Mouse (Mus musculus) testis, postnatal 14 days (tissue): ENCODE results near the gene 9330182L06Rik.

Experiments used
- DNase-seq: peaks from one replicate; pipeline ENCODE4 v3.0.0; 2021; ENCODE audit warnings: low spot score

Gene 9330182L06Rik

GRCm38 (mm10) chr5:9361982-9362661, 96.2 kb downstream of the 9330182L06Rik start:
- DNase-seq = no peak

- no peak for DNase-seq
Observed at GRCm38 (mm10) chr5:9364937-9365336, 99.0 kb downstream of the 9330182L06Rik start.

DNA sequence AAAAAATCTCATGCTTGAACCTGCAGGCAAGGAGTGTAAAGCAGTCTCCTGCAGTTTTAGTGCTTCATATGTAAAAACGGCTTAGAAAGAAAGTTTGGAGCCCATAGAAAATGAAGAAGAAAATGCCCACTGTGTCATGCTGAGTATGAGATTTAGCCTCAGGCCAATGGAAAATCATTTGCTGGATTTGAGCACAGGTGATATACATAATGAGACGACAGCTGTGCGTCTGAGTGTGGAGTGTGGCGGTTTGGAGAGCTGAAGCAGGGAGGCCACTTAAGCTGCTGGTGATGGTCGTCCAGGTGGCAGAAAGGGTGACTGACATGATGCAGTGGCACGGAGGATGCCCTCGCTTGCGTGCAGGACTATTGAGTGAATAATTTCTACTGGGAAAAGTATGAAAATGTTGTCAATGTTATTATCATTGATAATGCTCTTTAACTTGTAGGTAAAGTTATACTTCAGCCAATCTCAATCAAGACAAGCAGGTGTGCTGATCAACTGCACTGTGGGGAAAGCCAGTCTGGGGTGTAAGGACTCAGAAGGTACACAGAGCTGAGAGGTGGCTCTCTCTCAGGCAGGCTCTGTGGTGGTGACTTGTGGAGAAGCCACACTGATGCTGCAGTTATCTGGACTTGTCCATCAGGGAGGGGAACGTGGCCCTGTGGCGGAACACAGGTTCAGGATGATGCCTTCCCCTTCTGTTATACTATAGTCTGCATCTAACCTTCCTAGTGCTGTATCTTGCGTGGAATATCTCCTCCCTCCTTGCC, 102.2 kb downstream of the 9330182L06Rik start:
- DNase-seq = no peak

- DNase-seq = no peak
Observed at GRCm38 (mm10) chr5:9371127-9371526, 105.2 kb downstream of the 9330182L06Rik start.

GRCm38 (mm10) chr5:9373341-9373740, 107.4 kb downstream of the 9330182L06Rik start:
- no peak for DNase-seq

DNA sequence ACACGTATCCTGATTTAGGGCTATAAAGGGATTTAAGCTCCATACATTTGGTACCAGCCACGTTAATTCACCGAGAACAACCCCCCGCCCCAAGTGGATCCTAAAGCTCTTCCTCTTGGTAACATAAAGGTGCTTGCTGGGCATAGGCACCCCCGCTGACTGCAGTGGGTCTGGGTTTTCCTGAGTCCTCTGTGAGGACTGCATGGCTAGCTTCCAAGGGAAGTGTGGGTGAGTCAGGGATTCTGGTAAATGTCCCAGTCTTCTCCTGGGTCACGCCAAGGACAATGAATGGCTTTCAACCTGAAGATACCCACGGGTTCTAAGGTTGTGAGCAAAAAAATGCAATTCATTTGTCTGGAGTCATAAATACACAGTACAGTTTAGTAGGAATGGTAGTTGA, 124.0 kb downstream of the 9330182L06Rik start:
- no peak for DNase-seq

DNA sequence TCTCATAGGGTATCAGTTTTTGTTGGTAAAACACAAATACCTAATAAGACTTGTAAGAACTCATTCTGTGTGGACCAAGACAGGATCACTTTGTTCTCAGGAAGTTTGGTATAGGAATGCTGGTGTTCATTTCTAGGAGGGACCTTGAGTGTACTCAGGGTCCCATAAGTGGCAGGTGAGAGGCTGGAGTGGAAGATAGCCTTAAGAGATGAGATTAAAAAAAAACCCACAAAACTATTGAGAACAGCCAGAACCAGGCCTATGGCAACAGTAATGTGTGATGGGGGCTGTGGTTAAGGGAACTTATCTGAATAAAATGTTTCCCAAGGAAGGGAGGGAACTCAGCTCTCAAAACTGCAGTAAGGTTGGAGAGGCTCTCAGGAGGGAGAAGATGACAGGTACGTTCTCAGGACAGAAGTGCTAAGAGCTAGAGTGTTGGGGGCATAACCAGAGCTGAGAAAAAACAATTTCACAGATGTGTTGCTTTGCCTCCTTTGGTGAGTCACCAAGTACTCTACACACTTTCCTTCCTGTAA, 126.0 kb downstream of the 9330182L06Rik start:
- no peak for DNase-seq

DNA sequence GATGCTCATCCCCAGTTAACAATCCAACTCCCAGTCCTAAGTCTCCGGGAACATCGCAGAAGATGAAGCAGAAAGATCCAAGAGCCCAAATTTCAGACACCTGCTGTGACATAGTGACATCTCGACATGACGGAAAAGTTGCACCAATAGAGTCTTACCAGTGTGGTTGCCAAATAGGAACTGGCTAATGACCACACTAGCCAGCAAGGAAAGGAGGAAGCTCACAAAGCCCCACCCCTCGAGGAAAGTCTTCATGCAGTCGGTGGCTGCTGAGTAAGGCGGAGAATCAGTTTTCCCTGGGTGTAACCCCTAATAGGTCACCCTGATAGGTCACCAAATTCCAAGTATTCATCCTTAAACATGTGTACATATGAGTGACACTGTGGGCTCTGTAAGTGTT, 151.2 kb downstream of the 9330182L06Rik start:
- DNase-seq = no peak

DNA sequence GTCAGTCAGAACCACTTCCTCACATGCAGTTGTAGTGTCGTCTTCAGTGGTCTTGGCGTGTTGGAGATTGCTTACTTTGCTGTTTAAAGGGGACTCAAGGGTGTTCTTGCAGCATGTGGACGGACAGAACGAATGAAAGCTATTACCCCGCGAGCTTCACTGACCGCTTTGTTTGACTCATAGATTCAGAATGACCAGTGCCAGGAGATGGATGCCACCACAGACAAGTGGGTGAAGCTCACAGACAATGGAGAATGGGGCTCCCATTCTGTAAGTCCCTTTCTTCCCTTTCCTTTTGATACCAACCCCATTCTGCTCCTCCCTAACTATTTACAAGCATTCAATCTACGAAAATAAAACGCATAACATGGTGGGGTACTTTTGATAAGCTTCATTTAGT, 151.9 kb downstream of the 9330182L06Rik start:
- DNase-seq = no peak

DNA sequence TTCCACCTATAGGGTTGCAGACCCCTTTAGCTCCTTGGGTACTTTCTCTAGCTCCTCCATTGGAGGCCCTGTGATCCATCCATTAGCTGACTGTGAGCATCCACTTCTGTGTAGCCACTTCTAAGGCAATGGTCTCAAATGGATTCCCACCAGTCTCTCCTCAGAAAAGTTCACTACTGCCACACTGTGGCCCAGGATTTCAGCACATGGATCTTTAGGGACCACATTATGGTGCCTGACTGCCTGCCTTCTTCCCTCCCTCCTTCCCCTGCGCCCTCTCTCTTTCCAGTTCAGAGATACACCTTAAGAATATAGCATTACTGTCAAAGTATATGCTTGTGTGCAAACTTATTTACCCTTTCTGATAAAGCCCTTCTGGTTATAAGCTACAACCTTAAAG, 154.0 kb downstream of the 9330182L06Rik start:
- DNase-seq = no peak

DNA sequence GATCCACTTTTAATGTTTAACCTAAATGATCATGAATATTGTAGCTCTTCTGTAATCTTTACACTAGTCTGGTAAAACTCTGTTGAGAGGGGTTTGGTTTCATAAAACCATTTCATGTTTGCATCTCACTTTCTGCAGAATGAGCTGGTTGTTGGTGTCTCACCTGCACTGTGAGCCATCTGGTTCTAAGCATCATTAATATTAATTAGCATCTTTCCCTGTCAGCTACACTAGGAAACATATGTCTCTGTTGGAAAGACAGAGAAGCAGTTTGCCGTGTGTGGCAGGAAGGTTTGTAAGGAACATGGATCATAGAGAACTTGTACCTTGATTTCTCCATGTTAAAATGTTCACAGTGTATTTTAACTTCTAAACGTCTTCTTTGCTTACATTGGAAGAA, 158.5 kb downstream of the 9330182L06Rik start:
- no peak for DNase-seq

- DNase-seq = no peak
Observed at GRCm38 (mm10) chr5:9427165-9427564, 161.2 kb downstream of the 9330182L06Rik start.

- no peak for DNase-seq
Observed at GRCm38 (mm10) chr5:9427581-9428241, 161.8 kb downstream of the 9330182L06Rik start.

GRCm38 (mm10) chr5:9428728-9429127, 162.8 kb downstream of the 9330182L06Rik start:
- no peak for DNase-seq

GRCm38 (mm10) chr5:9446146-9446545, 180.2 kb downstream of the 9330182L06Rik start:
- no peak for DNase-seq

DNA sequence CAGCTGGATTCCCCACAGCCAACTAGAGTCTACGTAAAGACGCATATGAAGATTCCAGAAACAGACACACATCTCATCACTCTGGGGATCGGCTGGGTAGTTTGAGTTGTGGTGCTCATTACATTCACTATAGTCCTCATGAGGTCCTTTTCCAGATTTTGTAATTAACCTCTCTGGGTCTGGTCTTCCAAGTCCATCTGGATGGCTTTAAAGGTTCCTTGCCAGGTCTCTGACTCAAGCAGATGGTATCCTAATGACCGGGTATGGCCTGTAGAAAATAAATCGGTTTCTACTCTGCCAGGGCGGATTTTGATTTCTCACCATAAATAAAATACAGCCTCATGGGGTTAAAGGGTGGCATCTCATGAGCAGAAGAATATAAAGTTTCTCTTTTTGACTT, 183.0 kb downstream of the 9330182L06Rik start:
- DNase-seq = no peak

DNA sequence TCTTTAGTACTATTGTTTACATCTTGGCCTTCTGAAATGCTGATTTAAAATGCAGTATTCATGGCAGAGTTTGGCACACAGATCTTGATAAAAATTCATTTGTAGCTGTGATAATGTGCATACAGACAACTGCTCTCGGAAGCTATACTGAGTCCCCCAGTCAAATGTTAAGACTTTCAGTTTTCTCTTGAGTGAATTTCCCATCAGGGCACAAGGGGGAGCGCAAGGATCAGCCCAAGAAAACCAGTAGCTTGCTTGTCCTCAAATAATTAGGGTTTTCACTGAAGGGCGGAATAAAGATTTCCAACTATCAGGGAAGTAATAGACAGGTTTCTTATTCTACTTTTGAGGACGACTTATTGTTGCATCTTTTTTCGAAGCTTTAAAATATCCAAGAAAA, 183.7 kb downstream of the 9330182L06Rik start:
- DNase-seq = no peak

DNA sequence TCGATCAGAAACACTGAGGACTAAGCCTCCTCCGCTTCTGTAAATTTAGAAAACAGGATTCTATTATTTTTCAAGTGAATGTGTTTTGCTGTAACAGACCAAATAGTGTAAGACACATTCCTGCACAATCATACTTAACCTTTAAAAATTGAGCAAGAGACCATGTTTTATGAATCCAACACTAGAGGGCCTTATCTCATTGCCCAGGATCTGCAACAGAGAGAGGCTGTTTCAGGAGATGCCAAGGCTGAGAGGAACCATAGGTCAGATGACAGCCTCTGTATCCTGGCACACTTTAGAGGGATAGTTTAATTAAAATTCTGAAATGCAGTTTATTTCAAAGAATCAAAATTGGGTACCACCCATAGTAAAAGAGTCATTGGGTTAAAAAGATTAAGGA, 187.4 kb downstream of the 9330182L06Rik start:
- DNase-seq = no peak

DNA sequence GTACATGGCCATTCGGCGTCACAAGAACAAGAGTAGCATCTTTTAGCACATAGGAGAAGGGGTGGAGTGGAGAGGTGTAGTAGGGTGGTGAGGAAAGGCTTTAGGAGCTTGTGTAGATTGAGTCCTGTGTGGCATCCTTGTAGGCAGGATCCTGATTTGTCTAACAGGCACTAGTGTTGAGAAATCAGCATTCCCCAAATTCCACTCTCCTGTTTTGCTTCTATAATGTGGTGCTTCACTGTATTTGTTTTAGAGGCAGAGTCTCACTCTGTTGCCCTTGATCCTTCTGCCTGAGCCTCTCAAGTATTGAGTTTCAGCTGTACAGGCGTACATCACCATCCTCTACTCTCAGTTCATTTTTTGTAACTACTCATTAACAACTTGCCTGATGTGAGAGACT, 211.7 kb downstream of the 9330182L06Rik start:
- no peak for DNase-seq

DNA sequence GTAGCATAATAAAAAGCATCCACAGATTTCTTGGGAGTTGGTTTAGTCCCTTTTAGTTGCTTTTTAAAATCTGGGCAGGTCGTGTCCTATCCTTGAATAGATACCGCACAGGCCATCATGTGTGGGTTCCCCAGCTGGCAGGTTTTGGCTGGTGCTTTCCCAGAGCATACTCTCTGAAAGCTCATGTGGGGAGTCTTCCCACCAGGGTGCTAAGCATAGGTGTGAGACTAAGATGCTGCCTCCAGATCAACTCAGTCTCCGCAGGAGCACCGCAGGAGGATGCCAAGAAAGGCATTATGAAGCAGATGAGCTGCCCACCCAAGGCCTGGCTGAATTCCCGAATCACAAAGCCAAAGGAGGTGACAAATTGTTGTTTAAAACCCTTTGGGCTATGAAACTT, 229.5 kb downstream of the 9330182L06Rik start:
- DNase-seq = no peak

GRCm38 (mm10) chr5:9497235-9497634, 231.3 kb downstream of the 9330182L06Rik start:
- DNase-seq = no peak

DNA sequence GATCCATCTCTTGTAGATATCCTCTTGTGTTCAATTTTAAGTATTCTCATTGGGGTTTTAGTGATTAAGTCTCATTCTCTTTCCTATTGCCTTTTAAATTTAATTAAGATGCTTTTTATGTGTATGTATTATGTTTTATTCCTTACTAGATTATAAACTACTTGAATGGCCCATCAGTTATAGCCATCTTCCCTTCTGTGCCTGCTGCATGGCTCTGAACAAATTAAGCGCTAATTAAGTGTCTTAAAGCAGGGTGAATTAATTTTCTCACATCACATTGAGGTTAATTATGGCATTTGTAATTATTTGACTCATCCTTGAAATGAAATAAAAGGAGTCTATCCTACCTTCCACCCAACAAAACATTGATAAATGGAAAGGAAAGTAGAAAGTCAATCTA, 245.1 kb downstream of the 9330182L06Rik start:
- DNase-seq = no peak

GRCm38 (mm10) chr5:9525507-9525906, 259.6 kb downstream of the 9330182L06Rik start:
- no peak for DNase-seq
